Mouse (Mus musculus) cerebellum, postnatal 36 days (tissue): ENCODE measurements at regions not wholly inside any gene's neighbourhood (a gene's known extent, or its start where the extent isn't known, plus 50 kb on each side); places are given as distances from the start of the nearest gene placed in this dataset.

Experiments used
- DNase-seq, 2 experiments: peaks; one replicate each; pipeline ENCODE4 v3.0.0; 2021 to 2022; ENCODE audit warnings: mixed read lengths in 2 of 2

GRCm38 (mm10) chr3:148324911-148325621 is 665.3 kb downstream of the Adgrl2 start:
- no peak for DNase-seq

GRCm38 (mm10) chr3:148321894-148322293 is 668.5 kb downstream of the Adgrl2 start:
- no peak for DNase-seq

GRCm38 (mm10) chr3:148316198-148316597 is 674.2 kb downstream of the Adgrl2 start:
- no peak for DNase-seq

GRCm38 (mm10) chr3:148315286-148315685 is 675.1 kb downstream of the Adgrl2 start:
- no peak for DNase-seq

- DNase-seq: no peak
These were observed 694.8 kb downstream of the Adgrl2 start for GRCm38 (mm10) chr3:148295515-148295914.

GRCm38 (mm10) chr3:148278978-148279377 is 711.4 kb downstream of the Adgrl2 start:
- DNase-seq: no peak

- no peak for DNase-seq
These were observed 718.1 kb downstream of the Adgrl2 start for GRCm38 (mm10) chr3:148272159-148272848.

GRCm38 (mm10) chr3:148268812-148269211 is 721.5 kb downstream of the Adgrl2 start:
- no peak for DNase-seq

GRCm38 (mm10) chr3:148259211-148259610 is 731.1 kb downstream of the Adgrl2 start:
- no peak for DNase-seq

GRCm38 (mm10) chr3:148248617-148249016 is 741.7 kb downstream of the Adgrl2 start:
- peak; percentile 76 to 79 for DNase-seq

- DNase-seq: no peak
These were observed 743.6 kb downstream of the Adgrl2 start for GRCm38 (mm10) chr3:148246786-148247185.

GRCm38 (mm10) chr3:148238093-148238492 is 752.3 kb downstream of the Adgrl2 start:
- no peak for DNase-seq

- no peak for DNase-seq
These were observed 752.8 kb downstream of the Adgrl2 start for GRCm38 (mm10) chr3:148237555-148237954.

GRCm38 (mm10) chr3:148233616-148234015 is 756.7 kb downstream of the Adgrl2 start:
- no peak for DNase-seq

GRCm38 (mm10) chr3:148229192-148229591 is 761.2 kb downstream of the Adgrl2 start:
- no peak for DNase-seq

GRCm38 (mm10) chr3:148228002-148228707 is 762.2 kb downstream of the Adgrl2 start:
- DNase-seq: no peak

GRCm38 (mm10) chr3:148220826-148221225 is 769.5 kb downstream of the Adgrl2 start:
- DNase-seq: no peak

- peak; percentile 5 to 9 for DNase-seq
These were observed 770.2 kb downstream of the Adgrl2 start for GRCm38 (mm10) chr3:148220024-148220590.

- DNase-seq: no peak
These were observed 788.2 kb downstream of the Adgrl2 start for GRCm38 (mm10) chr3:148202148-148202547.

GRCm38 (mm10) chr3:148186704-148187103 is 803.7 kb downstream of the Adgrl2 start:
- no peak for DNase-seq

GRCm38 (mm10) chr3:148167556-148167955 is 822.8 kb downstream of the Adgrl2 start:
- DNase-seq: no peak

- DNase-seq: no peak
These were observed 831.3 kb downstream of the Adgrl2 start for GRCm38 (mm10) chr3:148159059-148159458.

- no peak for DNase-seq
These were observed 831.8 kb downstream of the Adgrl2 start for GRCm38 (mm10) chr3:148158533-148158932.
